12 mouse cellular contexts compared by ENCODE assay signal in the genomic region with DNA sequence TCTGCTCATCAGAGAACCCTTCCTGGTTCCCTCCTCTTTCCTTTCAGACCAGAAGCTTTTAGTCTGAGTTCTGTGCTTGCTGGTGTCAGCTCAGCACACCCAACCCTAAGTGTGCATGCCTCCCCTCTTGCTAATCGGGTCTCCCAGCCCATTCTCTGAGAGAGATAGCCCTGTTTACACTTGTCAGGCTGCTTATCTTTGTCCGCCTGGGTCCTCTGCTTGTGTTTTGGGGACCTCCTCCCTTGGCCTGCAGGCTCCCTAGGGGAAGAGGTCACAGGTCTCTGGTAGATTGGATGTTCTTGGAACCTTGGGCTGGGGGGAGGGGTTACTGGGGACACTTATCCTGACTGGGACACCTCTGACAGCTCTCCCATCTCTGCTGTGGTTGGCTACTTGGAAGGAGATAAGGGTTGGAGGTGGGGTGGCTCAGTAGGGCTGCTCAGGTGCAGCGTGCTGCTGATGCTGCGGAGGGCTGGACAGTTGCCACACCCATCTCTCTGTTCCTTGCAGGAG. TPM values are rescaled to one million over a fixed set of nuclear protein-coding genes. Genes with fewer than 3 reads are reported as not detected.
DNase-seq lines count a peak whose midpoint lies in the region; ATAC-seq and TF ChIP-seq lines count a peak whose summit lies in the region.
"Had no signal": no experiment of that assay in that cellular context is flagged by ENCODE, and none has a peak within 500 bp of the region (broad histone marks: within the 10 kb centered on the region; RNA-seq: fewer than 3 reads in every experiment).

No protein-coding gene starts in this region.

- TF ChIP-seq RAD21 in MEL (IDR thresholded peaks at IDR 0.05; ENCODE audit: low read depth, low read length) = no peak

- intact Hi-C loops in heart, postnatal 14 days (cut with DNase I) = no loop called here
- intact Hi-C loops in left cerebral cortex, adult 2 months (cut with DNase I) = no loop called here

- TF ChIP-seq POLR2A in MEL (IDR thresholded peaks at IDR 0.05; ENCODE audit: control insufficient read depth in 1 of 2, insufficient read depth in 1 of 2, low read depth in 1 of 2, low read length in 2 of 2, poor library complexity in 1 of 2) = 0 out of 4 replicates have a peak, but pooled peaks of 1 of the 2 experiments have one; percentile 19

- peak overlapping the region; percentile 41 for H3K9ac ChIP-seq in heart, embryonic 13.5 days
- H3K9ac ChIP-seq in MEL (ENCODE audit: control insufficient read depth, low read depth, low read length, poor library complexity, severe bottlenecking) = peak overlapping the region; percentile 19

- ATAC-seq in heart, embryonic 13.5 days (ENCODE audit: extremely low read depth, insufficient number of reproducible peaks, low FRiP score, low TSS enrichment) = peak; percentile 70

- peak overlapping the region; percentile 86 for H3K4me2 ChIP-seq in heart, embryonic 13.5 days

- DNase-seq in heart, postnatal 14 days = no peak
- DNase-seq in MEL (ENCODE audit: low read depth, low spot score) = peak; percentile 97
- DNase-seq in left cerebral cortex, adult 2 months (ENCODE audit: extremely low spot score in 1 of 2, low spot score in 2 of 2) = no peak
- no peak for DNase-seq in layer of hippocampus, adult 11-12 months (ENCODE audit: low spot score)
- no peak for DNase-seq in layer of hippocampus, adult 2 months (ENCODE audit: low spot score in 2 of 2)
- DNase-seq: midbrain, embryonic 14.5 days; thymus, postnatal 4 days had no signal

- no peak for TF ChIP-seq CTCF in MEL (IDR thresholded peaks at IDR 0.05 in 2 of 3, conservative IDR thresholded peaks at IDR 0.05 in 1 of 3; ENCODE audit: control insufficient read depth in 1 of 3, insufficient read depth in 1 of 3, low read depth in 2 of 3, low read length in 3 of 3, poor library complexity in 1 of 3, severe bottlenecking in 1 of 3)
- no peak for TF ChIP-seq CTCF in left cerebral cortex, adult 2 months (IDR thresholded peaks at IDR 0.05)
- TF ChIP-seq CTCF in layer of hippocampus, adult 2 months (conservative IDR thresholded peaks at IDR 0.05) = no peak

- H3K4me1 ChIP-seq in heart, embryonic 13.5 days = peaks cover 77% of the 10 kb centered on the region
- H3K4me1 ChIP-seq in MEL (ENCODE audit: control insufficient read depth in 1 of 2, insufficient read depth in 2 of 2, low read length in 2 of 2) = peaks cover 36 to 54% of the 10 kb centered on the region in 2 experiments
- peaks cover 100% of the 10 kb centered on the region for H3K4me1 ChIP-seq in erythroblast, embryonic 14.5 days (ENCODE audit: control insufficient read depth)
- peaks cover 99% of the 10 kb centered on the region for H3K4me1 ChIP-seq in megakaryocyte, embryonic 14.5 days

- 46% methylated on average over 4 of the region's 4 CpGs for WGBS in heart, embryonic 13.5 days

- no peaks in the 10 kb centered on the region for H3K27me3 ChIP-seq in heart, embryonic 13.5 days (replicated peaks)
- no peaks in the 10 kb centered on the region for H3K27me3 ChIP-seq in MEL (ENCODE audit: control insufficient read depth in 1 of 2, insufficient read depth in 2 of 2, low read length in 2 of 2)
- no peaks in the 10 kb centered on the region for H3K27me3 ChIP-seq in erythroblast, embryonic 14.5 days (ENCODE audit: control insufficient read depth)
- H3K27me3 ChIP-seq in megakaryocyte, embryonic 14.5 days (replicated peaks) = no peaks in the 10 kb centered on the region

- H3K27ac ChIP-seq in heart, embryonic 13.5 days (replicated peaks) = peak overlapping the region; percentile 80
- H3K27ac ChIP-seq in MEL (ENCODE audit: control insufficient read depth, low read depth, low read length) = peak overlapping the region; percentile 89
- no peak overlapping the region for H3K27ac ChIP-seq in left cerebral cortex, adult 2 months
- H3K27ac ChIP-seq in layer of hippocampus, adult 2 months = no peak overlapping the region

- no peaks in the 10 kb centered on the region for H3K9me3 ChIP-seq in heart, embryonic 13.5 days
- H3K9me3 ChIP-seq in MEL (replicated peaks; ENCODE audit: insufficient read depth, low read length) = no peaks in the 10 kb centered on the region
- no peaks in the 10 kb centered on the region for H3K9me3 ChIP-seq in erythroblast, embryonic 14.5 days (ENCODE audit: control insufficient read depth, low read length)
- H3K9me3 ChIP-seq in megakaryocyte, embryonic 14.5 days = no peaks in the 10 kb centered on the region

- TF ChIP-seq EP300 in MEL (IDR thresholded peaks at IDR 0.05; ENCODE audit: low read depth in 1 of 2, low read length in 2 of 2) = peak; percentile 97 to 98

- H3K36me3 ChIP-seq in heart, embryonic 13.5 days = peaks cover 74% of the 10 kb centered on the region
- H3K36me3 ChIP-seq in MEL (ENCODE audit: control insufficient read depth in 1 of 2, insufficient read depth in 2 of 2, low read length in 2 of 2) = peaks cover 0 to 43% of the 10 kb centered on the region in 2 experiments; a peak in 2 of 4 replicates
- H3K36me3 ChIP-seq in erythroblast, embryonic 14.5 days (ENCODE audit: control insufficient read depth) = peaks cover 98% of the 10 kb centered on the region
- H3K36me3 ChIP-seq in megakaryocyte, embryonic 14.5 days (replicated peaks; ENCODE audit: low read length) = peaks cover 90% of the 10 kb centered on the region

- H3K79me2 ChIP-seq in MEL (ENCODE audit: control insufficient read depth, insufficient read depth, low read length, poor library complexity) = no peaks in the 10 kb centered on the region

- peak overlapping the region; percentile 25 for H3K4me3 ChIP-seq in heart, embryonic 13.5 days
- H3K4me3 ChIP-seq in MEL (ENCODE audit: control insufficient read depth in 1 of 2, insufficient read depth in 1 of 2, low read depth in 2 of 2, low read length in 2 of 2) = no peak overlapping the region
- peak overlapping the region; percentile 86 for H3K4me3 ChIP-seq in erythroblast, embryonic 14.5 days (replicated peaks)
- peak overlapping the region; percentile 28 for H3K4me3 ChIP-seq in megakaryocyte, embryonic 14.5 days (replicated peaks)
- H3K4me3 ChIP-seq in left cerebral cortex, adult 2 months = no peak overlapping the region
- H3K4me3 ChIP-seq in layer of hippocampus, adult 2 months = no peak overlapping the region

TF ChIP-seq in MEL, 35 proteins besides CTCF, POLR2A, EP300 and RAD21 (continues in another document):
- TF ChIP-seq MAFK (IDR thresholded peaks at IDR 0.05; ENCODE audit: borderline replicate concordance, low read depth, low read length) (no peak; the same call in 1 of the 2 replicates), UBTF (IDR thresholded peaks at IDR 0.05; ENCODE audit: borderline replicate concordance, insufficient read depth, low read depth, low read length) (0 out of 2 replicates have a peak, but pooled peaks have one; percentile 79), ZNF384 (IDR thresholded peaks at IDR 0.05; ENCODE audit: low read depth, low read length) (no peak), SMC3 (IDR thresholded peaks at IDR 0.05; ENCODE audit: low read depth, low read length) (no peak), MAX (IDR thresholded peaks at IDR 0.05; ENCODE audit: low read length) (peak; percentile 57; the same call in 1 of the 2 replicates), MAZ (IDR thresholded peaks at IDR 0.05; ENCODE audit: low read depth, low read length) (peak; percentile 91), KAT2A (conservative IDR thresholded peaks at IDR 0.05; ENCODE audit: low read depth, low read length) (no peak), MEF2A (IDR thresholded peaks at IDR 0.05; ENCODE audit: extremely low read depth, insufficient replicate concordance, low read depth, low read length, poor library complexity, severe bottlenecking) (no peak), ETS1 (IDR thresholded peaks at IDR 0.05; ENCODE audit: low read depth, low read length) (peak; percentile 92), CHD1 (IDR thresholded peaks at IDR 0.05; ENCODE audit: low read depth, low read length) (no peak), BHLHE40 (IDR thresholded peaks at IDR 0.05; ENCODE audit: borderline replicate concordance, low read depth, low read length) (peak; percentile 78), NRF1 (IDR thresholded peaks at IDR 0.05; ENCODE audit: insufficient read depth, low read depth, low read length, poor library complexity, severe bottlenecking) (no peak), E2F4 (IDR thresholded peaks at IDR 0.05; ENCODE audit: borderline replicate concordance, low read depth, low read length) (no peak), RCOR1 (IDR thresholded peaks at IDR 0.05; ENCODE audit: low read depth, low read length) (peak; percentile 87), TCF12 (IDR thresholded peaks at IDR 0.05; ENCODE audit: low read depth, low read length) (peak; percentile 98), MYC (IDR thresholded peaks at IDR 0.05; ENCODE audit: low read depth, low read length) (peak; percentile 54; the same call in 1 of the 2 replicates), ELF1 (IDR thresholded peaks at IDR 0.05; ENCODE audit: low read depth, low read length) (peak; percentile 53; the same call in 1 of the 2 replicates), ZC3H11A (IDR thresholded peaks at IDR 0.05; ENCODE audit: low read depth, low read length) (no peak), GATA1 (IDR thresholded peaks at IDR 0.05; ENCODE audit: low read depth, low read length) (peak; percentile 98), POLR2AphosphoS5 (IDR thresholded peaks at IDR 0.05; ENCODE audit: borderline replicate concordance, low read depth, low read length) (no peak)

RNA-seq across cellular contexts. Expression of gene Arhgap23, which starts 30.7 kb away (rescaled TPM):
- 6.6 and 6.9 TPM in 2 replicates for polyA plus RNA-seq in heart, embryonic 13.5 days (2015; fragmentation: Nextera tagmentation; extraction: Ambion mirVana)
- total RNA-seq in heart, postnatal 14 days (2021) = 10 to 100 TPM; 24.8 to 25.1 TPM
- 1.7 and 1.8 TPM in 2 replicates for total RNA-seq in MEL (2012; rRNA removed)
- polyA plus RNA-seq in MEL (2012; ENCODE audit: insufficient read depth in 1 of 2, insufficient read length in 2 of 2, low read depth in 1 of 2, low replicate concordance in 2 of 2, missing spikeins in 1 of 2) = 1 to 10 TPM in 1 of 2 experiments, not detected in 1; 7.5 TPM
- polyA plus RNA-seq in erythroblast, embryonic 14.5 days (2012) = 28.7 and 30.6 TPM in 2 replicates
- polyA plus RNA-seq in megakaryocyte, embryonic 14.5 days (2012; ENCODE audit: insufficient read depth, low replicate concordance) = 85.6 and 94.5 TPM in 2 replicates
- 10 to 100 TPM; 64.4 to 78.6 TPM for total RNA-seq in left cerebral cortex, adult 2 months (2021)
- total RNA-seq in layer of hippocampus, adult 2 months (2021) = 10 to 100 TPM; 66.0 to 74.1 TPM

RNA-seq across cellular contexts. Expression of gene 4933428G20Rik, which starts 54.1 kb away (rescaled TPM):
- polyA plus RNA-seq in heart, embryonic 13.5 days (2015; fragmentation: Nextera tagmentation; extraction: Ambion mirVana) = 0.84 and 1.5 TPM in 2 replicates
- total RNA-seq in heart, postnatal 14 days (2021) = not detected
- not detected in 2 replicates for total RNA-seq in MEL (2012; rRNA removed)
- polyA plus RNA-seq in MEL (2012; ENCODE audit: insufficient read depth in 1 of 2, insufficient read length in 2 of 2, low read depth in 1 of 2, low replicate concordance in 2 of 2, missing spikeins in 1 of 2) = under 1 TPM in 1 of 2 experiments, not detected in 1; 0.15 TPM
- not detected in 2 replicates for polyA plus RNA-seq in erythroblast, embryonic 14.5 days (2012)
- not detected in 2 replicates for polyA plus RNA-seq in megakaryocyte, embryonic 14.5 days (2012; ENCODE audit: insufficient read depth, low replicate concordance)
- total RNA-seq in left cerebral cortex, adult 2 months (2021) = not detected
- total RNA-seq in layer of hippocampus, adult 2 months (2021) = under 1 TPM in 1 of 2 experiments, not detected in 1; 0.25 TPM
- total RNA-seq: gastrocnemius, postnatal 4 days; liver, adult 2 months had no signal
- polyA plus RNA-seq: liver, adult 2 months; midbrain, embryonic 14.5 days had no signal

Comparison
In these comparisons a context has a peak if more than half of its experiments do, and no peak if none do; other contexts are left out.
1. H3K27ac ChIP-seq: peak in heart, embryonic 13.5 days (single experiment) and MEL (single experiment); none in left cerebral cortex, adult 2 months (single experiment) and layer of hippocampus, adult 2 months (single experiment).
2. H3K4me3 ChIP-seq: peak in heart, embryonic 13.5 days (single experiment), erythroblast, embryonic 14.5 days (single experiment) and megakaryocyte, embryonic 14.5 days (single experiment); none in MEL (0 of 2), left cerebral cortex, adult 2 months (single experiment) and layer of hippocampus, adult 2 months (single experiment).